Mouse (Mus musculus) myocyte (in vitro differentiated cells): ENCODE results near the gene Naxe.

Source experiments
- MYOD1 ChIP-seq, 3 experiments: IDR thresholded peaks; one replicate each; pipeline ENCODE4 v1.6.1; 2011; ENCODE audit warnings: control low read depth in 2 of 3, low read depth in 2 of 3, mild to moderate bottlenecking in 2 of 3, moderate library complexity in 1 of 3; ENCODE audit not compliant: insufficient read length in 2 of 3, control insufficient read depth in 1 of 3
- POLR2A ChIP-seq: IDR thresholded peaks from one replicate; pipeline ENCODE4 v1.6.1; 2011; ENCODE audit warnings: low read depth, mild to moderate bottlenecking, control low read depth, moderate library complexity; ENCODE audit not compliant: insufficient read length
- POLR2AphosphoS2 ChIP-seq: IDR thresholded peaks from one replicate; pipeline ENCODE4 v1.6.1; 2011; ENCODE audit warnings: low read depth, control low read depth; ENCODE audit not compliant: insufficient read length
- TCF12 ChIP-seq: IDR thresholded peaks from one replicate; pipeline ENCODE4 v1.6.1; 2011; ENCODE audit warnings: mild to moderate bottlenecking, control low read depth; ENCODE audit not compliant: poor library complexity, insufficient read depth, severe bottlenecking
- TCF3 ChIP-seq: IDR thresholded peaks from one replicate; pipeline ENCODE4 v1.6.1; 2011; ENCODE audit warnings: low read depth, control low read depth; ENCODE audit not compliant: insufficient read length
- USF1 ChIP-seq: IDR thresholded peaks from one replicate; pipeline ENCODE4 v1.6.1; 2011; ENCODE audit warnings: low read depth, mild to moderate bottlenecking, control low read depth, moderate library complexity

DNA sequence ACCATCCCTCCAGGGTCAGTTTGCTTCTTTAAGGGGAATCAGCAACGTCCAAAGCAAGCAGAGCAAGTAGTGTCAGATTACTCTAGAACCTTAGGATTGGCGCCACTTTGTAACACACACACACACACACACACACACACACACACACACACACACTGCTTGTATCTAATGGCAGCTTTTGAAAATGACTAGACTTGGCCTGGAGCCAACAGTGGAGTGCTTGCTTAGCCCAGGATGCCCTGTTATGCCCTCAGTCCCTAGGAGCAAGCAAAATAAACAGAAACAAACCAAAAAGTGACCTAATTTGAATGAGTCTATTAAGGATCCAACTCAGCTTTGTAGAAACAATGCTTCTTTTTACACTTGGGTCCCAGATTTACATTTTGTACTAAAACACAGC is 10.1 kb upstream of the Naxe start:
- TF ChIP-seq POLR2A = no peak
- TF ChIP-seq USF1 = no peak
- TF ChIP-seq MYOD1 (IDR thresholded peaks at IDR 0.05; ENCODE audit: control insufficient read depth in 1 of 3, insufficient read length in 2 of 3, low read depth in 2 of 3) = no peak
- no peak for TF ChIP-seq TCF12
- no peak for TF ChIP-seq TCF3
- no peak for TF ChIP-seq POLR2AphosphoS2
